Mouse (Mus musculus): ENCODE measurements at regions not wholly inside any gene's neighbourhood (a gene's known extent, or its start where the extent isn't known, plus 50 kb on each side); places are given as distances from the start of the nearest gene placed in this dataset.

DNA sequence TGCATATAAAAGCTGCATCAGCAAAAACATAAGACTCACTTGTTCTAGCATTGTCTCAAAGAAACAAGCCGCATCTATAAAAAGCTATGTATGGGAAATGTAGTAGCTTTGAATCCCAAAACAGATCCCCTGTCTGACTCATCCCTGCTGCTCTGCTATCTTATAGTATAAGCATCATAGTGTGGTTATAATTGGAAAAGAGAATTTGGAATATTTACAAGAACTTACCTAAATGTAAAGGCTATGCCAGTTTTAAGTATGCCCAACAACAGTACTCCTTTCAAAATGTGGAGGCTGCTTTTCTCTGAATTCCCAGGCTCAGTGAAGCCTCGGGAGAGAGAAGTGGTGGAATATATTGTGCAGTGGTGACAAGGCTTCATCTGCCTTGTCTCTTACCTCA, 301.5 kb upstream of the Btbd3 start:
- TF ChIP-seq CTCF (IDR thresholded peaks at IDR 0.05; ENCODE audit: borderline replicate concordance, insufficient read depth, low read depth, low read length) (no peak), POLR2A (IDR thresholded peaks at IDR 0.05; ENCODE audit: borderline replicate concordance, insufficient read depth, low read length) (no peak)

Data from cerebellum, adult 2 months (tissue).